Mouse (Mus musculus): ENCODE measurements around the gene Gm28374.

Gene Gm28374

DNA sequence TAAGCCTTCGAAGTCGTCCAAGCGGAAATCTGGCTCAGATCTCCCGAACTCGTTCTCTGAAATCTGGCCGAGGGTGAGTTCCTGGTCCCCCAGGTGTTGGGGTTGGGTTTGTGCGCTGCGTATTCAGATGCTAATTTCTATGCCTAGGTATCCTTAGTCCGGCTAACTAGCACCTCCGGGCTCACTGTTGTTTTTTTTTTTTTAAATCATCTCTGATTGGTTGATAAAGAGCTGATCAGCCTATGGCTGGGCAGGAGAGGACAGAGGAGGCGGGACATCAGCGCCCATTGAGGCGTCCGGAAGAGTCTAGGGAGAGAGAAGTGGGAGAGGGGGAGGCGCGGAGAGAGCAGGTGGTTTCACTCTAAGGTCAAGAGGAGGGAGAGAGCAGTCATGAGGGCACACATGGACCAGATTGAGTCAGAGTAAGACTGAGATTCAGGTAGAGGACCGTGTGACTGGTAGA, 3.4 kb upstream of the Gm28374 start:
- peak; percentile 99 for DNase-seq (ENCODE audit: low read depth, low spot score)

DNA sequence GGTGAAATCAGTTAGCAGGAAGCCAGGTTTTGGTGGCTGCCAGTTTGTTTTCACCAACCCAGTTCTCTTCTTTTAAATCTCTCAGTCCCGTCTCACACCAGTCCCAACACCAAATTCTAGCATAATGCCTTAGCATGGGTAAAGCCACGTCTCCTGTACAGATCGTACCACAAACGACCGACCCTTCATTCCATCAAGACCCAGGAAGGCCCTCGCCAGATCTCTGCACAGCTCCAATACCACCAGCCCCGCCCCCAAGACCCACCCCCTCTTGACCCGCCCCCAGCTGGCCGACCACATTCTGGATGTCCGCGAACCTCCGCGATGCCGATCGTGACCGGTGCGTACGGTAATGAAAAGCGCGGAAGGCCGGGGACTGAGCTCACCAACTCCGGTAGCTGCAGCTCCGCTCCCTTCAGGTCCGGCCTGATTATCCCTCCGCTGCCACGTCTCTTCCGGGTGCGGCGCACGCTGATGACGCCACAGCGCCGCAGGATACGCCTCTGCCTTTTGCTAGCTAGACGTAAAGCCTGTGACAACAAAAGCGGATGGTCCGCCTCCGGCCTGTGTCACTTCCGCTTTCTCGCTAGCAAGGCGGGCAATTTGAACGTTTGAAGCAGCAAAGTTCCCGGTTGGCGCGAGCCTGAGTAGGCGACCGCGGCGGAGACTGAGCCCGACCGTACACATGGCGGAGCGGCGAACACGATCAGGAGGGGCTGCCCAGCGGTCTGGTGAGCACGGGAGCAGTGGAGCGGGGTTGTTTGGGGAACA, 2.6 kb upstream of the Gm28374 start, which contains the start of the genes Zfpl1 and Cdca5:
TSS of gene Zfpl1 (minus strand) at position 479 of the 771 bp plus-strand sequence.
TSS of gene Cdca5 (plus strand) at position 506 of the 771 bp plus-strand sequence.
- peak; percentile 99 for DNase-seq (ENCODE audit: low read depth, low spot score)

DNA sequence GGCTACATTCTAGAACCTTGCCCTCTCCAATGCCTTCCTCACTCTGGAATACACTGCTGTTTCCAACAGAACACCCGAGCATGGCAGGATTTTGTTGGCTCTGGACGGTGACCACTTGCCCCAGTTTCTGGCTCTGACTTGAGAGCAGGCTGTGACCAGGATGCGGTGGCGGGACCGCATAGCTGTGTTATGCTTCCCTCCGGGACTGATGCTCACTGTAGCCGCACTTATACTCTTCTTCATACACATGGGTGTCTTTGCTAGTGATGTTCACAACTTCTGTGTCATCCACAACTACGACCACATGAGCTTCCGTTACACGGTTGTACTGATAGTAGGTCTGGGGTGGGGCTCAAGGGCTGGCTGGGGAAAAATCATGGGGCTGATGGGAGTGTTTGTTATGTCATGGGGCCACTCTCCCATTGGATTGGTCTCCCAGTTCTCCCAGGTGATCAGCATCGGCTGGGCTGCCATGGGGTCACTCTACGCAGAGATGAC, 2.0 kb downstream of the Gm28374 start, which contains the start of gene Tmem262:
TSS of gene Tmem262 (plus strand) at position 51 of the 498 bp plus-strand sequence.
- DNase-seq (ENCODE audit: low read depth, low spot score), result no peak

DNA sequence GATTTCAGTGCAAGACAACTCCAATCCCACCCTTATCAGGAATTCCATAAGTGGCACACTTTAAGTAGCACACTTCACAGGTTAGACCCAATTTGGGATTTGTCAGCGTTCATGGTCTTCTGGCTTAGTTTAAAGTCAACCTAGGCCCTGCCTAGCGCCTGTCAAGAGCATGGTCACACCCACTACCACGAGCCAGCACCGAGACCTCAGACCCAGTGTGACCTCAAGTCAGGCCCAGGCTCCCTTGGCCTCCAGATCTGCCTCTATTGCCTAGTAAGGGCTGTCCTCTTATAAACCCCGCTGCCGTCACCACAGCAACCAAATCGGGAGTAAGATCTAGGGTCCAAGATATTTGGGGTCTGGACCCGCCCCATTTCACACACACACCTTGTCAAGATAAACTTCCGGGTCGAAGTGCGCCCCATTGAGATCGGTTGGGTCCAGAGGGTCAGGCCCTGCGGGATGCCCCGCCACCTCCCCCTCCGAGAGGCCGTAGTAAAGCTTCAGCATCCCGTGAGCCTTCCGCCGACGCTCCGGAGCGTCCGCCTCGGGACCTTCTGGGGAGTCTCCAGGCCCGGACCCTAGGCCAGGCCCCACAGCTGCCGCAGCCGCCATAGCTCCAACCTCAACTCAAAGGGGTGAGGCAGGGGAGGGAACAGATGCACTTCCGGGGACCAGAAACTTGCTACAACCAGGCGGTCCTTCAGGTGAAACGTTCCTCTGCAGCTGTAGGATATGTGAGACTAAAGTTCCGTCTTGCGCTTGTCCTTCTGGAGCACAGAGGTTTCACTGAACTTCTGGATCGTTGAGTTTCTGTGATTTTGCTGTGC, 5.3 kb downstream of the Gm28374 start, which contains the start of gene Vps51:
TSS of gene Vps51 (minus strand) at position 668 of the 830 bp plus-strand sequence.
- DNase-seq (ENCODE audit: low read depth, low spot score), result peak; percentile 97

DNA sequence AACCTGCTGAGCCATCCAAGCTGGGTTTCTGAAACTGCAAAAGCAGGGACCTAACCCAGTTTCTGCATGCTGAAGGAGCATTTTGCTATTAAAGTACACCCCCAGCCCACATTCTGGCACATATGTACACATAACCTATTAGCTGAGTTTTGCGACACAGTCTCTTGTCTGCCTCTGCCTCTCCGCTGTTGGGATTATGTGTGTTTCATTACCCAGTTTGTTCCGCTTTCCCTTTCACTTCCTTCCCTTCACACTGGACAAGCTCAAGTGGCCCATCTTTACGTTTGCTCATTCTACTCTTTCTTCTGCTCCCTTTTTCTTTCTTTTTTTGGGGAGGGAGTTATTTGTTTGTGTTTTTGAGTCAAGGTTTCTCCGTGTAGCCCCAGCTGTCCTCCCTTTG, 8.2 kb downstream of the Gm28374 start:
- no peak for DNase-seq (ENCODE audit: low read depth, low spot score)

DNA sequence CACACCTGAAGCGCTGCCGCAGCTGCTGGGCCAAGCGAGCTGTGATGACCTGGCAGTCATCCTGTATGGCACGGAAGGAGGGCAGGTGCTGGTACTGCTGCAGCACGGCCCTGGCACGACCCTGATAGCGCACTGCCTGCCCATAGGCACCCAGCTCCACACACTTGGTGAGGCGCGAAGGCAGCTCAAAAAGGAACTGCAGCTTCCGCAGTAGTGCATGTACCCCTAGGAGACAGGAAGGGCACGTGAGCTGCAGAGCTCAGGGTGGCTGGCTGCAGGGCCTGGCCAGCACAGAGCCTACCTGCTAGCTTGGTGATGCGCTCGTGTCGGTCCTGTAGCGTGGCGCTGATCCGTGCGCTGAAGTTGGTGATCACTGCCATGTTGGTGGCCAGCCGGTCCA, 10.8 kb downstream of the Gm28374 start:
- peak; percentile 49 for DNase-seq (ENCODE audit: low read depth, low spot score)

DNA sequence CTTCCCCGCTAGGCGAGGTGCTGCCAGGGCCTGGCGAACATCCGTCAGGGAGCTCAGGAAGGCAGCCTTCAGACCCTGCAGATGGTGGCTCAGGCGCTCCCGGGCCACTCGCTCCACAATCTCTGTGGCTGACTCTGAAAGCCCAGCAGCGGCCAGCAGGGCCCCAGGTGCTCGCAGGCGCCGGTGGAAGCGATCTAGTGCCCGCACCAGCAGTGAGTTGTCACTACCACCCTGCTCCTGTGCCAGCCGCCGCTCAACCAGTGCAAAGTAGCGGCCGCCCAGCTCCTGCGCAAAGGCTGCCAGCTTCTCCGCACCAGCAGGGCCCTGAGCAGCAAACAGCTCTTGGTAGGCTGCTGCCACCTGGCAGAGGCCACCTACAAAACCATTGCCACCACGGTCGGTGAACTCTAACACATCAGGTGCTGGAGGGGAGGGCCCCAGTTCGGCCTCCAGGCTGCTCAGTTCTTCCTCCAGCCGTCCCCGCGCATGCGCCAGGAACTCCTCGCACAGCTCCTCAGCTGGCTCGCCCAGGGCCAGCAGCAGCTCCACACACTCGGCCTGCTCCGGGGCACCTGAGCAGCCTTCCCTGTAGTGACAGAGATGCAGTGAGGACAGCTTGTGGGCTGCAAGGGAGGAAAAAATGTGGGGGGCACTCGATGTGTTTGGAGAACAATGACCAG, 11.3 kb downstream of the Gm28374 start:
- peak; percentile 86 for DNase-seq (ENCODE audit: low read depth, low spot score)

DNA sequence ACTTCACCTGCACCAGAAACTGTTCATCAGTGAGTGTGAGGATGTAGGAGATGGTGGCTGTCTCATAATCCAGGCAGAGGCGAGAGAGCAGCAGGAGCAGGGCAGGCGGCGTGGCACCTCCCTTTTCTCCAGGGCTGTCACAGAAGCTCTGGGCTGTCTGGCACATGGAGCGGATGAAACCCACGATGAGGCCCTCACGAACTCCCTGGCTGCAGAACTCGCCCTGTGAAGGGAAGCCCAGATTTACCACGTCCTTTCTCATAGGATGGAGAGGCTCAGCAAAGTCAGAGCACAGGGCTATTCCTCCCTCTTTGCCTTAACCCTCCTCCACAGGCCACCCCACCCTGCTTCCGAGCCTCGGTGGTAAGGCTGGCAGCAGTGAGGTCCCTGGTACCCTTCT, 12.2 kb downstream of the Gm28374 start:
- DNase-seq (ENCODE audit: low read depth, low spot score), result no peak

DNA sequence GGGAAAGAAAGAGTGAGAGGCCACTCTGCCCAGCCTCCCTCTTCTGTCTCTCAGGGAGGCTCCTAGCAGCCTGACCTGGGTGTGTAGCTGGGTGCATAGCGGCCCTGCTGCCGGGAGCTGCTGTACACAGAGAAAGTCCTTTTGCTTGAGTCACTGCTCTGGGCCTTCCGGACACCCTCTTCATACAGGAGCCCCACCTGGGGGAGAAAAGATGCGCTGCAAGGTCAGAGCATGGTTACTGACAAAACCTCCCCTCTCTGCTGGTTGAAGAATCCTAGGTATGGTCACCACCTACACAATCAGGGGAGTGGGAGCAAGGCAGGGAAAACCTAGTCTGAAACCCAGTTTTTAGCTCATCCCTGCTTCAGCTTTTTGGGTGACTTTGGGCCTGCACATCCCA, 13.1 kb downstream of the Gm28374 start:
- no peak for DNase-seq (ENCODE audit: low read depth, low spot score)

DNA sequence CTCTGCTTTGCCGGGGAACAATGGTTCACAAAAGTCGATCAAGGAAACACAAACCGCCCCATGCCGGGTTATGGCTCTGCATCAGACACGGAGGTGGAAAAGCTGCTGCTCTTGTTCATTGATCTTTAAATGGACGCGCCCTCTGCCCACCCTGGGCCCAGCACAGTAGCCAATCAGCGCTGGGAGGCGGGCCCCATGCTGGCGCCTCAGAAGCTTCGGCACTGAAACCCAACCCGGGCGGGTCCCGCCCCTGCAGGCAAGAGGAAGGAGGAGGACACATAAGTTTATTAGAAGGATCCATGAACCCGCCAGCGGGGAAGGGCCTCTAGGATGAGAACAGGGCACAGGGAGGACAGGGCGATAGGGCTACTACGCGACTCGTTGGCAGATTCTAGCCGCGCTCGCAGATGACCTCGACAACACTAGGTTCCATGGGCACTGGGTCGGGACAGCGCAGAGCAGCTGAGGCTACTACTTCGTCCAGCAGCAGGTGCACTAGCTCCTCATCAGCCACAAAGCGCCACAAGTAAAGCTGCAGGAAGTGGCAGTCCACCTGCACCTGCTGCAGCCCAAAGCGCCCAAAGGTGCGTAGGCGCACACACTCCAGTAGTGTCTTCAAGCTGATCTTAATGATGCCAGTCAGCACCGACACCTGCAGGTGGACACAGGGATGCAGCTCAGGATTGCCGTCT, 14.2 kb downstream of the Gm28374 start, which contains the start of gene Tm7sf2:
TSS of gene Tm7sf2 (minus strand) at position 650 of the 692 bp plus-strand sequence.
- DNase-seq (ENCODE audit: low read depth, low spot score), result peak; percentile 96

DNA sequence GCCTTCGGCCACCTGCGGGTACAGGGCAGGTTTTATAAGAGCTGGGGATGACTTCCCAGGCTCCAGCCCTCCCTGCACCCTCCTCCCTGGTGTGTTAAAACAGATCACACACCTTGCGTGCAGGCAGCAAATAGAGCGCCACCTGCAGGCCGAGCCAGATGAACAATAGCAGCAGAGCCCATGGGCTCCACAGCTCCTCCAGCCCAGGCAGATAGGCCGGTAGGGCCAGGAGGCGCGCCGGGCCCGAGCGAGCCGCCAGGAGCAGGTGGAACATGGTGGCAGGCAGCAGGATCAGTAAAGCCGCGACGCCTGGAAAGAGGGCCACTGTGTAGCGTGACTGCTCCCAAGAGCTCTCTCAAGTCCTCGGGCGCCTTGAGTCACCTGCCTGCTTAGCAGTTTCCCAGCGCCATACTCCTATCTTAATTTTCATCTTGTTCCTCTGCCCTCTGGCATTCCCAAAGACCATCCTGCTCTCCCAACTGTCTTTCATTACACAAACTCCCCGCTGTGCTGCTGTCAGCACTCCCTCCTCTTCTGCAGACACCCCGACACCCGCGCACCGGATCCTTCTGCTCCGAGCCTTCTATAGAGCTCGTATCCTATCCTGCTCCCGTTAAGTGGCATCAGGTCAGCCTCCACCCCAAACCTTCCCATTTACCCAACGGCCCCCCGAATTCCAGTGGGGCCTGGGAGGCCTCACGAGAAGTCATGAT, 14.9 kb downstream of the Gm28374 start:
- DNase-seq (ENCODE audit: low read depth, low spot score), result peak; percentile 94

DNA sequence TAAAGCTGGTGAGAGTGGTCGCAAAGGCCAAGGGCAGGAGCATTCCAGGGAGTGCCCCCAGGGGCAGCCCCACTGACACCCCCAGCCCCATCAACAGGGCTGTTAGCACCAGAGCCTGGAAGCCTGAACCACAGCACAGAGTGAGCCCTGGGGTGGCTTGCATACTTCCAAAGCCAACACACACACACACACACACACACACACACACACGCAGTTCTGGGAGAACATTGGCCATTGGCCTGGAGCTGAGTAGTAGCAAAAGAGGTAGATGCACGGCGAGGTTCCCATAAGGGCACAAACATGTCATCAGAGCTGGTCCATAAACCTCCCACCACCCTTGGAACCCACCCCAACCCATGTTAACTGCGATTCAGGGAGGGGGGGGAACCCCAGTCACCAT, 15.5 kb downstream of the Gm28374 start:
- DNase-seq (ENCODE audit: low read depth, low spot score), result peak; percentile 19

DNA sequence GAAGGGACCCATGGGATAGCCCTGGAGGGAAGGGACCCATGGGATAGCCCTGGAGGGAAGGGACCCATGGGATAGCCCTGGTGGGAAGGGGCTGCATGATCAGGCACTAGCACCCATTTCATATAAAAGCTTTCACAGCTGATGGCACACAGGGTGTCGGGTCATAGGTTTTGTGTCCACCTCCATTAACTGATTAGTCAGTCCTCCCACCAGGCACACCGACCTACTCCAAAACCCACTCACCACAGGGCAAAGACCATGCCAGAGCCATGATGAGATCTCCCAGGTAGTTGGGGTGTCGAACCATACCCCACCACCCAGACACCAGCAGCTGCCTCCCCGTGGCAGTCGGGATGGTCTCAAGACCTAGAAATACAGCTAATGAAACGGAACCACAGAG, 19.0 kb downstream of the Gm28374 start:
- DNase-seq (ENCODE audit: low read depth, low spot score), result no peak

DNA sequence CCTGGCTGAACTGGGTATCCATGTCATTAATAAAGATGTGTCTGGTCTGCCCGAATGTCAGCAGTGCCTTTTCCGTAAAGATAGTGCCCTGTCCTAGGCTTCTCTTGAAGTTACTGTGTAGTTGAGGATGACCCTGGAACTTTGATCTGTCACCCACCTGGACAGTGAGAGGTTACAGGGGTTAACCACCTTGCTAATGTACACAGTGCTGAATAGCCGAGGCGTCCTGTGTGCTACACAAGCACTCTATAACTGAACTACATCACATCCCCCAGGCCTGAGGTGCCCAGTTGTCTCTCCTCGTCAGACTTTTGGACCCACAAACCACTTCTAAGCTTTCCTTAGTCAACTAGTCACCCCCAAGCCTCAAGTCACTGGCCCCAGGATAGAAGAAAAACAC, 19.6 kb downstream of the Gm28374 start:
- no peak for DNase-seq (ENCODE audit: low read depth, low spot score)

DNA sequence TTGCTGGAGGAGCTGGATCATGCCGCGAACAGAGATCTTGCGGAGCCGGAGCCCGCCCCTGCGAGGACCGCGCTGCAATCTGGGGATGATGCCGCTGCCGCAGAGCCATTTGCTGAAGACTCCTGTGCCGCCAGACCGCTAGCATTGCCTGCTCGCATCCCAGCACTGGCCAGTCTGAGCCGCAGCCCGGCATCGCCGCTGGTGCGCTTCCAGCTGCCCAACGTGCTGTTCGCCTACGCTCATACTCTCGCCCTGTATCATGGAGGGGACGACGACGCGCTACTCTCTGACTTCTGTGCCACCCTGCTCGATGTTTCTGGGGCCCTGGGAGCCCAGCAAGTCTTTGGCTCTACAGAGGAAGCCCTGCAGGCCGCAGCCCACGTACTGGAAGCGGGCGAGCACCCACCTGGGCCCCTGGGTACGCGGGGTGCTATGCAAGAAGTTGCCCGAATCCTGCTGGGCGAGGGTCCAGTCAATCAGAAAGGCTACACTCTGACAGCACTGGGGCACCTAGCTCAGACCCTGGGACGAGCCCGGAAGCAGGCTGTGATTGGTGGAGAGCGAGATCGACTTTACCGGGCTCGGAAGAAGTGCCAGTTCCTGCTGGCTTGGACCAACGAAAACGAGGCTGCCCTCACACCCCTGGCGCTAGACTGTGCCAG, 20.3 kb downstream of the Gm28374 start:
- DNase-seq (ENCODE audit: low read depth, low spot score), result peak; percentile 68

DNA sequence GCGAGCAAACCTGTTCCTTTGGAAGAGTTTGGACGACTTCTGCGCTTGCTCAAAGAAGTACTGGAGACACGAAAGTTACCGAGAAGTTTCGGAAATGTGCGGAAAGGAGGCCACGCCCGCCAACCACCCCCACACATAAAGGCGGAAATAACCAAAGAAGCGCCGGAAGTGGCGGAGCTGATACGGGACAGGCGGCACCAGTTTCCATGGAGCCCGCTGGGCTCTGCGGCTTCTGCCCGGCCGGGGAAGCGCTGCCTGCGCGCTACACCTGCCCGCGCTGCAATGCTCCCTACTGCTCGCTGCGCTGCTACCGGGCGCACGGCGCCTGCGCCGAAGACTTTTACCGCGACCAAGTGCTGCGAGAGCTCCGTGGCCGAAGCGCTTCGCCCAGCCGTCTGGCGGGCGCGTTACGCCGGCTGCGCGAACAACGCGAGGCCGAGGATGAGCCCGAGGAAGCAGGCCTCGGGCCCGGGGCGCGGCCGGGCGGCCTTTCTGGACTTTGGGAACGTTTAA, 21.0 kb downstream of the Gm28374 start, which contains the start of gene Znhit2:
TSS of gene Znhit2 (plus strand) at position 172 of the 513 bp plus-strand sequence.
- peak; percentile 96 for DNase-seq (ENCODE audit: low read depth, low spot score)

DNA sequence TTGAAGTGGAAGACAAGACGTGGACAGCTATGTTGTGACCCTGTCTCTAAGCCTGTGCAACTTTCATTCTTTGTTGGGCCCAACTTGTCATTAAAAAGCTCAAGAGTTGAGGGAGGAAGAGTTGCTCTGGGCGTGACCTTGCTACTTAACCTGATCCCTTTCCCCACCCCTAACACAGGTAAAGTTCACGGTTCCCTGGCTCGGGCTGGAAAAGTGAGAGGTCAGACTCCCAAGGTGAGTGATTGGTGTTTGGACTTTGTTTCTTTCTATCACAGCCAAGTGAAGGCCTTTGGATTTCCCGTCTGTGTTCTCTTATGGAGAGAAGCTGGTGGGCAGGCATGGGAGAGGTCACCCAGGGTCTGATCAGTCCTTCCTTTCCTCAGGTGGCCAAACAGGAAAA, 23.1 kb downstream of the Gm28374 start:
- peak; percentile 22 for DNase-seq (ENCODE audit: low read depth, low spot score)

DNA sequence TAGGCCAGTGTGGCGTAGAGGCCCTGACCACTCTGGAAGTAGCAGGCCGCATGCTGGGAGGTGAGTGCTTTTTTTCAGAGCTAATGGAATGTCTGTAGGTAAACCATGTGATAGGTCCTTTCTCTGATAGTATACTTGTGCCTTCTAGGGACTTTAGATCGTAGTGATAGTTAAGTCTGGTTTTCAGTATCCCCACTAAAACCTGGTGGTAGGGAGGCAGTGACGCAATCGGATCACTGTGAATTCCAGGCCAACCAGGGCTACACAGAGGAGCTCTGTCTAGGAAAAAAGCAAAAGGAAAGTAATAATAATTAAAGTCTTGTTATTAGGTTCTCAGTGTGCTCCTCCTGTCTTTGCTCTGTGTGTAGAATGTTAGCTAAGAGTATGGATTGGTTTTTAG, 23.5 kb downstream of the Gm28374 start:
- DNase-seq (ENCODE audit: low read depth, low spot score), result peak; percentile 20

Data from R1 (cell line).